Mouse (Mus musculus): ENCODE data around the gene Eva1b.
A peak's percentile ranks its signal among the peaks of the same experiment; 100 is the strongest.

Eva1b gene

GRCm38 (mm10) chr4:126120052-126120451 lies 27.5 kb upstream of the Eva1b start:
- no peak for DNase-seq (ENCODE audit: low spot score)

DNA sequence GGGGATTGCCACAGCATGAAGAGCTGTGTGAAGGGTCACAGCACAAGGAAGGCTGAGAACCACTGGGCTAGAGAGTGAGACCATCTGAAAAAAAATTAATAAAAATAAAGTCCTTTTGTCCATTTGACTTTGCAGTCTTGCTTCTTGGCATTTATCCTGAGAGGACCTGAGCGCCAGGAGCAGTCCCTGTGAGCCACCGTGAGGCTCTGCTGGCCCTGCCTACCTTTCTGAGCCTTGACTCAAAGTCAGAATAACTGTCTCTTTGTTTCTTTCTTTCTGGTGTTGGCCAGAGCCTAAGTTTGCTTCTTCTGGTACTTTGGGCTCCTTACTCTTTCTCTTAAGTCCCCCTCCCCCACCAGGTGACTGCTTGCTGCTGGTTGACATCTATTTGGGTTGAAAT lies 27.0 kb upstream of the Eva1b start:
- DNase-seq (ENCODE audit: low spot score): no peak

DNA sequence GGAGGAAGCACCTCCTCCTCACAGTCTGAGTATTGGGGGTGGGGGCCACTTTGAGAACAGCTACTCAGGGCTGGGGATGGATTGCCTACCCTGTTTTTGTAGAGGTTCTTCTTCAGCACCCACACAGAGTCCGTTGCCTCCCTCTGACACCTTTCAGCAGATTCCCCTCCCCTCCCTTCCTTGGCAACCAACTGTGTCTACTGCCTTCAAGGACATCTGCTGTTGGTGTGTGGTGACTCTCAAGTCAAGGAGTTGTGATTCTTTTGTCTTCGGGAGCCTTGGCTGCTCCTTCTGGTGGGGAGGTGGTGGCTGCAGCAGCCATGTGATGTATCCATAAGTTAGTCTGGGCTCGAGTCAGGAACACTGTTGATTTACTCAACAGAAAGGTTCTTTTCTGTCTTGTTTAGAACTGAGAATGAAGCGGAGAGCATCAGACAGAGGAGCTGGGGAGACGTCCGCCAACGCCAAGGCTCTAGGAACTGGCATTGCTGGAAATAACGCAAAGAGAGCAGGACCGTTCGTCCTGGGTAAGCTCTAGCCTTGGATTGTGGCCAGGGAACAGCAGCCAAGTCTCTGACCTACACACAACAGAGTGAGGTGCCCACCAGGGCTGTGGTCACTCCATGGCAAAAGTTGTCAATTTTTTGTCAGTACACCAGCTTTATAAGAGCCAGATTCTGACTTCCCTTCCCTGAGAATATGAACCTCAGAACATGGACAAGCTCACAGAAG lies 24.1 kb upstream of the Eva1b start:
- DNase-seq (ENCODE audit: low spot score): no peak

DNA sequence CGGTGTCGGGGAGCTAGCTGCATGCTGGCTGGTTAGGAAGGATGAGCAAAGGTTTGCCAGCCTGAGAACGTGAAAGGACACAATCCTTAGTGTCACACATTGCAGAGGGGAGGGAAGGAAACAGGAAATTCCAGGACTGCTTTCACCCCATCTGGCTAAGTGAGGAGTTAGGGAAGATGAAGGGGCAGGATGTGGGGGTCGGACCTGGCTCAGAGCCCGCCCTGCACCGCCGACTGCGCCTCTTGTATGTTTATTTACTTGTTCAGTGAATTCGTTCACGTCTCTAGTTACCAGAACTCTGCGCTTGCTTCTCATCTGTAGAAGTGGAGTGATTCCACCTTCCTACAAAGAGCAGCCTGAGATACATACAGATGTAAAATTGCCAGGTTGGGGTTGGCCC lies 17.0 kb upstream of the Eva1b start:
- no peak for DNase-seq (ENCODE audit: low spot score)

DNA sequence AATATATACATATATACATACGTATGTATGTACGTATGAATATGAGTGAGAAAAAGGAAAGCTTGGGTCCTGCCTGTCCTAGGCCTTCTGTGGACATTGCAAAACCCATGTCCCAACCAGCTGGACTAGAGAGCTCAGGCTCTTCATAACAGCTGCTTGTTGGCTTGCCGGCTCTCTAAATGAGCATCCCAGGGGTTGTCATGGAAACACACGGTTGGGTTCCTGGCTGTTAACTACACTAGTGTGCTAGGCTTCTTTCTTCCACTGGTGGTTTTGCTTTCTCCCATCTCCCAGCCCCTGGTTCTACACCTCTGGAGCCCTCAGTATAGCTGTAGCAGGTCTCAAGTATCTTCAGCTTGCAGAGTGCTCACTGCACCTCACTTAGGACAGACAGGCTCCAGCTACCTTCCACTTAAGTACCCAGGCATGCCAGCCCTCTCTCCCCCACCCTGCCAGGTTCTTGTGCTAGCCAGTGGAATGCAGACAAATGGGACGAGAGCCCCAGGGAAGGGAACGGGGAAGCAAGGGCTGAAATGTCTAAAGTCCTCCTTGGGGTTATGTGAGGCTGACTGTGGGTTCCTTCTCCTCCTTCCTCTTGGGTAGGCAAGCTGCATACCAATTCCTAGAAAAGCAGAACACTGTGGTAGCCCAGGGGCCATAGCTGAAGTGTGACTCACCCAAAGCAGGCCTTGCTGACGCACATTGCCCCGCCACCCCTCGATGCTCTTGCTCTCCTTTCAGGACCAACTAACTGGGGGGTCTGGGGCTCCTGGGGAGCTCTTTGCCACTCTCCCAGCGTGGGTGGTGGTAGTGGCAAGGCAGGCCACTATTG lies 16.0 kb upstream of the Eva1b start:
- peak; percentile 55 for DNase-seq (ENCODE audit: low spot score)

- no peak for DNase-seq (ENCODE audit: low spot score)
Measured at GRCm38 (mm10) chr4:126132636-126133264, 14.8 kb upstream of the Eva1b start.

GRCm38 (mm10) chr4:126134236-126134635 lies 13.3 kb upstream of the Eva1b start:
- DNase-seq (ENCODE audit: low spot score): no peak

DNA sequence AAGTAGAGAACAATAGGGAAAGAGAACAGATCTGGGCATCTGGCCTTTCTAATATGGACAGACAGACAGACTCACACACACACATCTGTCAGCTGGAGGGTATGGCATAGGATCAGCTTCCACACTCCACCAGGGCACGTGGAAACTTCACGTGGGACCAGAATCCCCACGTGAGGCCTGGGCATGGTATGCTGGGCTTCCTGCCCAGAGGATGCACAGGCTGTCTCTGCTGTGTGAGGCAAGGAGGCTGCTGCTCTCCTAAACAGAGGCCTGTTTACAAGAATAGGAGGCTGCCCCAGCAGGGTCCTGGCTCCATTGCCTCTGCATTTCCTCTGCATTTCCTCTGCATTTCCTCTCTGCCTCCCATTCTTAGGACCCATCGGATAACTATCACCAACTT lies 12.9 kb upstream of the Eva1b start:
- DNase-seq (ENCODE audit: low spot score): no peak

DNA sequence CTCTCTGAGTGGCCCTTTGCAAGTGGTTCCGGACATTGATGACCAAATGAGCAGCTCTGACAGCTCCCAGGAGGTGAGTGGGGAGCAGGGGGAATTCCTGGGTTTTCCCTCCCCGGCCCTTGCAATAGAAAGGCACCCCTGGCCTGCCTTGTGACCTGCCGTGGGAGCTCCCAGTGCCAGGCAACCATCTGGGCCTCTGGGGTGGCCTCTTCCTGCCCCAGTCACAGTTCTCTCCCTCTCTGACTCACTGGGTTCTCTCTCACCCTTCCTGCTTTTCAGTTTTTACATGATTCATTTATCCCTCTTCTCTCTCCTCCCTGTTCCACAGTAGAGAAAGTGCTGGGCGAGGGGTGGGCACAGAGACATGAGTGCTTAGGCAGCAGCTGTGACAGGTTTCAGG lies 9.8 kb upstream of the Eva1b start:
- no peak for DNase-seq (ENCODE audit: low spot score)

- DNase-seq (ENCODE audit: low spot score): no peak
Measured at GRCm38 (mm10) chr4:126141021-126141420, 6.5 kb upstream of the Eva1b start.

DNA sequence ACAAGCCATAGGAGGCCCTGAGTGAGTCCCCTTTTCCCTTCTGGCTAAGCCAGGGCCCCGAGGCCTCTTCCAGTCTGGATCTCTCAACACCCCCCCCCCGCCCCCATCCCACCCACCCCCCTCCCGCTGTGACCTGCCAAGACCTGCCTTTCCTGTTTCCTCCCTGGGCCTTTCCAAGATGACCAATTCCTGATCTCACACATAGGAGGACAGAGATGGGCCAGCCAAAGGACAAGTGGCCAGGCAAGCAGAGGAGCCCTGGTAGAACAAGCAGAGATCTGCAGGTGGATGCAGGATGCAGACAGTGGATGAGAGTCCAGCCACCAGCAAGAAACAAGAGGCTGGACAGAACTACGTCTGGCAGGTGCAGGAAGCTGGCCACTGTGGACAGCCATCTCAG lies 2.1 kb upstream of the Eva1b start:
- DNase-seq (ENCODE audit: low spot score): no peak

DNA sequence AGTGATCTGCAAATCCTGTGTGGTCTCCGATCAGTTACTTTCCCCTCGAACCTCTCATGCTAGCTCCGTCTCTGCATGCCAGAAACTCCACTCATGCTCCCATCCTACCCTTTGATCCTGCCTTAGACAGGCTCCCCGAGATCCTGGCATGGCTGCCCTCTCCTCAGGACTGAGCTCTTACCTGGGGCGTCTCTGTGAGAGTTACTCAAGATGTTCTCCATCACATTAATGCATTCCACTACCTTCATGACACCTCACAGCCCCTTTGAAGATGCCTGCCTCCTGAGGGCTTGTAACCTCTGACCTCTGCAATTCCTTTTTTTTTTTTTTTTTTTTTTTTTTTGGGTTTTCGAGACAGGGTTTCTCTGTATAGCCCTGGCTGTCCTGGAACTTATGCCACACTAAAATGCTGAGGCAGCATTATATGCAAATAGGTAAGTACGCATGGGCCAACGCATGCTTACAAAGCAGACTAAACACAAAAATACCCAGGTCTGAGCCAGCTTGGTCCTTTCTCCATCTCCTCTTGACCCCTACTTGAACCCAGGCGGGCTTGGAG lies 491 bp upstream of the Eva1b start:
- no peak for DNase-seq (ENCODE audit: low spot score)

GRCm38 (mm10) chr4:126148161-126148961 lies 817 bp downstream of the Eva1b start:
- DNase-seq (ENCODE audit: low spot score): peak; percentile 39

GRCm38 (mm10) chr4:126149041-126149676 lies 1.6 kb downstream of the Eva1b start:
- peak; percentile 55 for DNase-seq (ENCODE audit: low spot score)

GRCm38 (mm10) chr4:126149798-126150197 lies 2.3 kb downstream of the Eva1b start:
- no peak for DNase-seq (ENCODE audit: low spot score)

- DNase-seq (ENCODE audit: low spot score): peak; percentile 12
Measured at GRCm38 (mm10) chr4:126150297-126150948, 2.9 kb downstream of the Eva1b start.

GRCm38 (mm10) chr4:126150949-126151320 lies 3.4 kb downstream of the Eva1b start:
- no peak for DNase-seq (ENCODE audit: low spot score)

DNA sequence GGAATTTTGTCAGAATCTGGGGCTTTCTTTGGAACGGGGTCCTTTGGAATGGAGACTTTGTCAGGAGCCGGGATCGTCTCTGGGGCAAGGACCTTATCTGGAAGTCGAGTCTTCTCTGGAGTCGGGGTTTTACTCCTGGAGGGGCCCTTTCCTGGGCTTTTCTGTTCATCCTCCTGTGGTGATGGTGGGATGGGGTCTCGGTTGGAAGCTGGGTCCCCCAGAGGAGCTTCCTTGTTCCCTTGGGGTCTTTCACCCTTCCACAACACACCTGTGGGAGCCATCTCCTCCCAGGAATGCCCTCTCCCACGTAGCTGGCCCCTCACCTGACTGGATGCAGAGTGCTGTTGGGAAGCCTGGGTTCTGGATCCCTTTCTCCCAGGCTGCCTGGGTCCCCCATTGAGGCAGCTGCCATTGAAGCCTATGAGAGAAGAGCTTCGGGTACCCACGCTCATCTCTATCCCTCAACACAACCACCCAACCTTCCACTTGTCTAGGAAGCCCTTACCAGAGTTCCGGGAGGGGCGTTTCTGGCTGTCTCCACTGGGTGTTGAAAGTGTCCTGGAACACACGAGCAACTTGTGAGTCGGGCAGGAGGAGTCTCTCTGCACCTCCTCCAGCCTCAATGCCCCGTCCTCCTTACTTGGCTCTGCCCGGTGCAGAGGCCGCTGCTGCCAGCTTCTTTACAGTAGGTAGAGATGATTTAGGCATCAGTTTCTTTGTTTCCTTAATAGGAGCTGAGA lies 4.3 kb downstream of the Eva1b start:
- no peak for DNase-seq (ENCODE audit: low spot score)

GRCm38 (mm10) chr4:126152864-126153263 lies 5.3 kb downstream of the Eva1b start:
- no peak for DNase-seq (ENCODE audit: low spot score)

GRCm38 (mm10) chr4:126155183-126155582 lies 7.6 kb downstream of the Eva1b start:
- DNase-seq (ENCODE audit: low spot score): no peak

All from retina, embryonic 14.5 days (tissue).